Mouse (Mus musculus) lung, adult 2 months (tissue): Measurements from ENCODE around the gene Rsbn1l.

ENCODE experiments used
- CTCF ChIP-seq: fragments of 200-500 bp; IDR thresholded peaks from 2 replicates; pipeline ENCODE4 v1.5.1; 2011; ENCODE audit warnings: mild to moderate bottlenecking, low read length, control low read depth; ENCODE audit not compliant: insufficient read depth
- POLR2A ChIP-seq: fragments of 200-500 bp; IDR thresholded peaks from 2 replicates; pipeline ENCODE4 v1.6.1; 2011; ENCODE audit warnings: low read depth, mild to moderate bottlenecking, control low read depth, low read length, borderline replicate concordance; ENCODE audit errors: extremely low read depth

DNA sequence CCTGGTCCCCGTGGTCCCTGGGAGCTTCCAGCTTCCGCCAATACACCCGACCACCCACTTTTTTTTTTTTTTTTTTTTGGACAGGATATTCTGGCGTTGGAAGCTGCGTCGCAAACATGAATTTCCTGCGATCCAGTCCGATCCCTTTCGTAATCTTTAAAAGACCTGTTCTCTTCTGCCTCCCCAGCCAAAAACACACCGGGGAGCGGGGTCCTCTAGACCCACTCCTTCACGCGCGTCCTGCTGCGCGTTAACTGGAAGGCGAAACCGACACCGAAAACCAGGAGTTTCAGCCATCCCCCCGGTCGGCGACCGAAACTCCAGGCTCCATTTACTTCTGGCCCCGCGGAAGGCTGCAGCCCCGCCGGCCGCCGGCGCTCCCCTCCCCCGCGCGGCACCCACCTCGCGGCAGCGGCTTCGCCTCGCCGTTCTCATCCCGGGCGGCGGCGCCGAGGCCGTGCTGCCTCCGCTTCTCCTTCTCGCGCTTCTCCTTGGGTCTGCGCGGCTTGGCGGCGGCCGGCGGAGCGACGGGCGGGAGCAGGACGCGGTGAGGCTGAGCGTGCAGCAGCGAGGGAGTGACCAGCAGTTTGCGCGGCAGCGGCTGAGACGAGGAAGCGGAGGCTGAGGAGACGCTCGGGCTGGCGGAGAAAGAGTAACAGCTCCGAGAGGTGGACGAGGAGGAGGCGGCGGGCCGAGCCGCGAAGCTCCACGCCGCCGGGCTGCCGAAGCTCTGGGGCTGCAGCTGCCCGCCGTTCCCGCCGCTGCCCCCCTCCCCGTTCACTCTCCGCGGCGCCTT lies 5.1 kb downstream of the Rsbn1l start:
- TF ChIP-seq CTCF, result no peak
- no peak for TF ChIP-seq POLR2A
